Mouse (Mus musculus): ENCODE data around the gene Grip1. TPM values are rescaled to one million over a fixed set of nuclear protein-coding genes. Genes with fewer than 3 reads are reported as not detected.

Gene Grip1
- not detected for polyA plus RNA-seq (2017; shearing (Covaris generic))

GRCm38 (mm10) chr10:119453431-119454105 is at the start of gene Grip1:
Gene Grip1 (plus strand): TSS chr10:119453830.

GRCm38 (mm10) chr10:120112507-120113396 is 659.1 kb downstream of the Grip1 start, which contains the start of gene Helb:
Gene Helb (minus strand): TSS chr10:120112987.

Other genes starting within 250 kb of the Grip1 start
- gene Cand1, start 213.8 kb upstream of the Grip1 start, polyA plus RNA-seq (2017; shearing (Covaris generic)): 68.4 TPM